Mouse (Mus musculus) heart, postnatal 14 days (tissue): ENCODE results near the gene Fiz1. TPM values are rescaled to one million over a fixed set of nuclear protein-coding genes. Genes with fewer than 3 reads are reported as not detected.

Experiments
- DNase-seq, 2 experiments: peaks; one replicate each; pipeline ENCODE4 v3.0.0; 2021 to 2022
- intact Hi-C: fragments of 180-260 bp; cut with DNase I; formaldehyde crosslinking; loops from one replicate; pipeline ENCODE4 v1.15.1; 2025
- total RNA-seq, 2 experiments: library from RNA; stranded (reverse); gene quantifications; 2 replicates each; pipeline ENCODE4 v1.2.3; 2021

Fiz1 gene
- total RNA-seq, 2 experiments from 2014 or later, result 17.0 to 20.2 TPM

GRCm38 (mm10) chr7:4964272-4964671 is 50.2 kb downstream of the Fiz1 start, which contains the start of gene Sbk2:
TSS of gene Sbk2 (minus strand) at chr7:4964406.
- intact Hi-C loops, result loop anchor here (1.0 kb wide), 1 partner anchor 21 kb away; no protein-coding TSS in a partner anchor
- DNase-seq, result peak; percentile 83 to 91

GRCm38 (mm10) chr7:4963527-4963926 is 51.0 kb downstream of the Fiz1 start:
- DNase-seq, result no peak
- intact Hi-C loops, result no loop called here

- DNase-seq, result no peak
- intact Hi-C loops, result no loop called here
These were observed 57.1 kb downstream of the Fiz1 start for GRCm38 (mm10) chr7:4957361-4957760.

Other genes starting within 250 kb of the Fiz1 start
- gene Fam71e2, start 243.4 kb downstream of the Fiz1 start, total RNA-seq, result not detected
- under 1 TPM in 1 of 2 experiments, not detected in 1; 0.12 TPM for gene Il11, start 231.8 kb downstream of the Fiz1 start, total RNA-seq
- not detected for gene Tmem190, start 231.8 kb downstream of the Fiz1 start, total RNA-seq
- 1 to 10 TPM; 4.2 to 4.3 TPM for gene Tmem238, start 225.0 kb downstream of the Fiz1 start, total RNA-seq
- gene Rpl28, start 221.8 kb downstream of the Fiz1 start, total RNA-seq, result 100 to 1,000 TPM; 469 to 532 TPM
- 100 to 1,000 TPM in 1 of 2 experiments, 10 to 100 TPM in 1; 97.9 to 112 TPM for gene Ube2s, start 202.1 kb downstream of the Fiz1 start, total RNA-seq
- gene Shisa7, start 170.0 kb downstream of the Fiz1 start, total RNA-seq, result under 1 TPM in 1 of 2 experiments, not detected in 1; 0.05 TPM
- 1 to 10 TPM; 3.1 to 4.2 TPM for gene Isoc2b, start 144.4 kb downstream of the Fiz1 start, total RNA-seq
- gene Isoc2a, start 137.5 kb downstream of the Fiz1 start, total RNA-seq, result 10 to 100 TPM; 22.9 to 27.0 TPM
- gene Gm36210, start 108.2 kb downstream of the Fiz1 start, total RNA-seq, result not detected
- 1 to 10 TPM; 9.4 to 9.6 TPM for gene Zfp628, start 99.5 kb downstream of the Fiz1 start, total RNA-seq
- 1 to 10 TPM; 5.9 to 6.1 TPM for gene Nat14, start 92.7 kb downstream of the Fiz1 start, total RNA-seq
- 1 to 10 TPM; 7.8 TPM for gene Ssc5d, start 88.9 kb downstream of the Fiz1 start, total RNA-seq
- 10 to 100 TPM in 1 of 2 experiments, 1 to 10 TPM in 1; 4.2 to 11.6 TPM for gene Sbk2, start 50.3 kb downstream of the Fiz1 start, total RNA-seq
- gene Sbk3, start 43.5 kb downstream of the Fiz1 start, total RNA-seq, result 10 to 100 TPM; 14.9 to 37.3 TPM
- 10 to 100 TPM; 14.3 to 18.1 TPM for gene Zfp579, start 18.5 kb downstream of the Fiz1 start, total RNA-seq
- 1 to 10 TPM; 8.1 to 8.6 TPM for gene Zfp524, start 282 bp downstream of the Fiz1 start, total RNA-seq
- not detected for gene Gm44973, start 799 bp upstream of the Fiz1 start, total RNA-seq
- 10 to 100 TPM; 18.2 to 19.9 TPM for gene Zfp865, start 5.7 kb upstream of the Fiz1 start, total RNA-seq
- under 1 TPM; 0.17 TPM for gene Ccdc106, start 5.9 kb upstream of the Fiz1 start, total RNA-seq
- gene 4632433K11Rik, start 19.4 kb upstream of the Fiz1 start, total RNA-seq, result not detected
- gene Zfp784, start 23.7 kb upstream of the Fiz1 start, total RNA-seq, result 1 to 10 TPM; 5.0 to 6.6 TPM
- gene Zfp580, start 36.8 kb upstream of the Fiz1 start, total RNA-seq, result 1 to 10 TPM; 5.5 to 7.9 TPM
- 10 to 100 TPM; 85.6 to 94.1 TPM for gene U2af2, start 47.4 kb upstream of the Fiz1 start, total RNA-seq
- gene Epn1, start 65.5 kb upstream of the Fiz1 start, total RNA-seq, result 100 to 1,000 TPM; 181 TPM
- not detected for gene Rfpl4, start 102.3 kb upstream of the Fiz1 start, total RNA-seq
- 1 to 10 TPM; 5.3 to 5.8 TPM for gene Rasl2-9, start 111.3 kb upstream of the Fiz1 start, total RNA-seq
- not detected for gene Vmn1r55, start 135.0 kb upstream of the Fiz1 start, total RNA-seq
- gene Vmn1r56, start 182.1 kb upstream of the Fiz1 start, total RNA-seq, result not detected
- not detected for gene Vmn1r57, start 203.8 kb upstream of the Fiz1 start, total RNA-seq